Mouse (Mus musculus) left cerebral cortex, postnatal 10 days (tissue): ENCODE data around the gene Slc22a4. TPM values are rescaled to one million over a fixed set of nuclear protein-coding genes. Genes with fewer than 3 reads are reported as not detected.
A peak's percentile ranks its signal among the peaks of the same experiment; 100 is the strongest.
"Not testable (repeated sequence)": the region's sequence is repeated elsewhere in the genome, so short reads cannot be mapped to it uniquely, and the experiment has no call there.

ENCODE experiments used
- DNase-seq, 2 experiments: peaks; one replicate each; pipeline ENCODE4 v3.0.0; 2021 to 2022; ENCODE audit warnings: low spot score in 2 of 2, mixed read lengths in 1 of 2; ENCODE audit errors: extremely low spot score in 1 of 2
- intact Hi-C: fragments of 180-260 bp; cut with DNase I; formaldehyde crosslinking; loops from one replicate; pipeline ENCODE4 v1.15.1; 2025
- total RNA-seq, 2 experiments: library from RNA; stranded (reverse); gene quantifications; 2 replicates each; pipeline ENCODE4 v1.2.3; 2021

Slc22a4 gene
- total RNA-seq, 2 experiments from 2014 or later = 3.7 to 7.1 TPM

DNA sequence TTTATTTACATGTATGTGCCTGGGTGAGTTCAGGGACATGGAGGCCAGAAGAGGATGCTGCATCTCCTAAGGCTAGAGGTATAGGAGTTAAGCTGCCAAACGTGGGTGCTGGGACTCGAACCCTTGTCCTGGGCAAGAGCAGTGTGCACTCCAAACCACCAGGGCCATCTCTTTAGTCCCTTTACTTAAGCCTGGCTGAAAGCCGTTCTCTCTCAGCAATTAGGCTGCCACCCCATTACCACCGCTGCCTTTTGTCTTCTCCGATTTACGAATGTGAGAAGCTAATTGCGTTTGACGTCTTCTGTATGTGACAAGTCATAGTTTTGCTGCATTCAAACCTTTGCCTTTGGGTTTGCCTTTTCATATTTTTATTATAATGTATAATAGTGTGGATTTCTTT lies 11.8 kb downstream of the Slc22a4 start:
- DNase-seq = no peak
- intact Hi-C loops = no loop called here

GRCm38 (mm10) chr11:54012961-54013360 lies 14.9 kb downstream of the Slc22a4 start:
- DNase-seq = no peak
- intact Hi-C loops = no loop called here

DNA sequence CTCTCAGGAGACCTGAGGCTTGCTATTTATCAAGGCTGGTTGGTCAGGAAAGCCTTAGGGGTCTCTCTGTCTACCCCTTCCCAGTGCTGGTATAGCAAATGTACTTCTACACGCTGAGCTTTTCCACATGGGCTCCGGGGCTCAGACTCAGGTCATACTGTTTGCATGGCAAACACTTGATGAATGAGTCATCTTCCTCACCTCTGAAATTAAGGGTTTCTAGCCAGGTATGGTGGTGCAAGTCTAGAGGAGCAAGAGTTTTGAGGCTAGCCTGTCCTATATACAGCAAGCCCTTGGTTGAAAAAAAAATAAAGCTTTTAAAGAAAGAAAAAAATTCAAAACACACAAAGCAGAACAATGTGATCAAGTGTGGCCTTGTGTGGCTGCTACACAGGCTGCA lies 16.6 kb downstream of the Slc22a4 start:
- intact Hi-C loops = no loop called here
- no peak for DNase-seq

- DNase-seq = no peak
These were observed 19.4 kb downstream of the Slc22a4 start for GRCm38 (mm10) chr11:54008416-54008920.

GRCm38 (mm10) chr11:54007717-54008116 lies 20.2 kb downstream of the Slc22a4 start:
- intact Hi-C loops = no loop called here
- no peak for DNase-seq

More at GRCm38 (mm10) chr11:54008416-54008920, 19.4 kb downstream of the Slc22a4 start:
- intact Hi-C loops = no loop called here

DNA sequence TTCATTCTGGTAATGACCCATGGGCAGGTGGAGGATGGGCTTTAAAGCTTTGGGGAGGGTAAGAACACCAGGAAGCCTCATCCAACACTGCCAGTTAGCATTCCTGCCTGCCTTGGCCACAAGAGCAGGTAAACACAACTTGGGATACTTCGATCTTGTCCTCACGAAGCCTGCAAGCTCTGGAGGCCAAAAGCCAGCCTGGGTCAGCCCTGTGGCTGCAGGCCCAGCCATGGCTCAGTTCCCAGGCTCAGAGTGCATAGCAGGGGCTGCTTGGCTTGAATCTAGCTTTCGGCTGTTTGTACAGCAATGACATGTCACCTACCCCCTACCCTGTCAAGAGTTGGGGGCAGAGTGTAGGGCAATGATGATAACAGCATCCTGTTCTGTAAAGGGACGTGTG lies 21.0 kb downstream of the Slc22a4 start:
- peak in 1 of 2 experiments; percentile 63 for DNase-seq
- intact Hi-C loops = no loop called here

DNA sequence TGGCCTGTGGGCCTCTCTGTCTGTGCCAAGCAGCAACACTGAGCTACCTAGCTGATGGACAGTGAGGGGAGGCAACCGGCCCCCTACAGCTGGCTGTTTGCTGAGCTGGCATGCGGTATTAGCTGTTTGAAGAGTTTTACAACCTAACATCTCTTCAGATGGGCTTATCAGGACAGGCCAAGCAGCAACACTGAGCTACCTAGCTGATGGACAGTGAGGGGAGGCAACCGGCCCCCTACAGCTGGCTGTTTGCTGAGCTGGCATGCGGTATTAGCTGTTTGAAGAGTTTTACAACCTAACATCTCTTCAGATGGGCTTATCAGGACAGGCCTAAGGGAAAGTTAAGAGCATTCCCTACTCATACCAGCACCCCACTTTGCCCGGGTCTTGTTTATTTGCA lies 21.5 kb downstream of the Slc22a4 start:
- DNase-seq, intact Hi-C loops: not testable (repeated sequence)

DNA sequence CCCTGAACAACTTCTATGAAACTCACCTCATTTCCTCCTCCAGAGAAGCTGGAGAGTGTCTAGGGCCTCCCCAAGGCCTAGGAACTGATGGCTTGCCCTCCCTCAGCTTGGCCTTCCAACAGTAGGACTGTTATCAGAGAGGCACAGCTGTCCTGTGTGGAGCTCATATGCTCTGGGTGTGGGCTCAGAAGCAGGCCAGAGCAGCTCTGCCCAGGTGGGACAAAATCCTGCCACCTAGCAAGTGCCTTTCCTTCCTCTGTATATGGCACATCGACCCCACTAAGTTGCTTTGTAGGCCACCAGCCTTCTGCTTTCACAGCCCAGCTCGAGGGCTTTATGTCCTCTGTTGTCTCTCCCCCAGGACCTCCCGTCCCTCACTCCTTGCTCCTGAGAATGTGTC lies 23.2 kb downstream of the Slc22a4 start:
- intact Hi-C loops = no loop called here
- DNase-seq = no peak

- DNase-seq = peak in 1 of 2 experiments; percentile 39
- intact Hi-C loops = no loop called here
These were observed 23.7 kb downstream of the Slc22a4 start for GRCm38 (mm10) chr11:54004221-54004620.

DNA sequence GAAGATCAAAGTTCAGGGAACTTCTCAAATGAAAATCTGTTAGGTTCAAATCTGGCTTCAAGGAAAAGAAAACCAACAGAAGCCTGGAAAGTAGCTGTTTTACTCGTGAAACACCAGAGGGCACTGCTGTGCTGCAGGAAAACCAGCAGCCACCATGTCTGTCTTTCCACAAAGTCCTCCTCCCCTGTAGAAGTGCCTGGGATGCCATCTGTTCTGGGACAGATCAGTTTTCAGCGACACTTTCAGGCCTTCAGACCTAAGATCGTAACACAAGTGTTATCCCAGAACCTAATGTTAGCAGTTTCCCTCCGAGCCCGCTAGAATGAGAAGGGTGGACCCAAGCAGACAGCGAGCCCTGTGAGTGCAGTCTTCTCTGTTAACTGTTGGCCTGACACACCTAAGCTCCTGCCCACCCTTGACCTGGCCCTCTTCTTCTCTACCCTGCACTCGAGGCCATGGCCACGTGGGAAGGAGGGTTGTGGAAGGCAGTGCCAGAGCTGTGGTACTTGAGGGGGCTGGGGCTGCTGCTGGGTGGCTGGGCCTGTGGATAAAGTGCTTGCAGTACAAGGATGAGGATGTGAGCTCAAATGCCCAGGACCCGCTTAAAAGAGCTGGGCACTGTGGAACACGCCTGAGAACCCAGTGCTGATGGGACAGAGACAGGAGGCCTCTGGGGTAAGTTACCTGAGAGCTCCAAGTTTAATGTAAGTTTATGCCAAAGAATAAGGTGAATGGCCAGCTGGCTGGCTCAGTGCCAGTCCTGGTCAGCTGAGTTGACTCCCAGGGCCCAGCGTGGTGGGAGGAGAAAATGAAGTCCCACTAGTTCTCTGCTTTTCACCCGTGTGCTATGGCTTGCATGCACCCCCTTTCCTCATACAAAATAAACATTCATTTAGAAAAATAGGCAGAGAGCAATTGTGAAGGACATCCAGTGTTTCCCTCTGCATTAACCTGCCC lies 24.9 kb downstream of the Slc22a4 start:
- intact Hi-C loops = loop anchor here (1.0 to 2.0 kb wide), 2 partner anchors 51 to 72 kb away; no protein-coding TSS in a partner anchor
- DNase-seq = peak; percentile 56 to 71

DNA sequence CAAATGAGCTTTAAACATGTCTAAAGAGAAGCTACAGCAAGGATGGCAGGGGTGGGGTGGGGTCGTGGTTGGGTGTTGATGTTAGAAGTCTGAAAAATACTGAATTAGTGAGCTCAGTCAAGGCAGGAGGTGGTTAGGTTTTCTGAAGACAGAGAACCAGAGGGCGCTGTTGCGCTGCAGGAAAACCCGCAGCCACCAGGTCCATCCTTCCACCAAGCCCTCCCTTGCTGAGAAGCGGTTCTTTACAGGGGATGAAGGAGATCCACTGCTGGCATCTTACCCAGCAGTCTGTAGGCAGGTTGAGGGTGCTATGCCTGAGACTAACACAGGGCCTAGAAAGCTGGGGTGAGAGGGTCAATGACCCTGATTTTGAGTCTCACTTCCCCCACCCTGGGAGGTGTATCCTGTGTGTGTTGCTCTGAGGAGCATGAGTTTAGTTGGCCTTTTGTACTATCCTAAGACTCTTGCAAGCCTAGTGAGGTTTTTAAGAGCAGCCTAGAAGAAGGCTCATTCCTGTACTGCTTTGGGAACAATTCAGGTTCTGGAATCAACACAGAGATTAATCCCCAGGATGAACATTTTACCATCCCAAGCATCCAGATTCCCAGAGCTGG lies 25.6 kb downstream of the Slc22a4 start:
- intact Hi-C loops = loop anchor here (1.0 to 2.0 kb wide), 2 partner anchors 52 to 71 kb away; no protein-coding TSS in a partner anchor

GRCm38 (mm10) chr11:53997661-53998060 lies 30.2 kb downstream of the Slc22a4 start:
- DNase-seq = no peak
- intact Hi-C loops = loop anchor here (5.0 kb wide), 1 partner anchor 260 kb away; no protein-coding TSS in a partner anchor

More for the DNA sequence above, 25.6 kb downstream of the Slc22a4 start:
- peak; percentile 61 to 79 for DNase-seq

GRCm38 (mm10) chr11:53992264-53992663 lies 35.6 kb downstream of the Slc22a4 start:
- intact Hi-C loops = no loop called here
- DNase-seq = no peak

DNA sequence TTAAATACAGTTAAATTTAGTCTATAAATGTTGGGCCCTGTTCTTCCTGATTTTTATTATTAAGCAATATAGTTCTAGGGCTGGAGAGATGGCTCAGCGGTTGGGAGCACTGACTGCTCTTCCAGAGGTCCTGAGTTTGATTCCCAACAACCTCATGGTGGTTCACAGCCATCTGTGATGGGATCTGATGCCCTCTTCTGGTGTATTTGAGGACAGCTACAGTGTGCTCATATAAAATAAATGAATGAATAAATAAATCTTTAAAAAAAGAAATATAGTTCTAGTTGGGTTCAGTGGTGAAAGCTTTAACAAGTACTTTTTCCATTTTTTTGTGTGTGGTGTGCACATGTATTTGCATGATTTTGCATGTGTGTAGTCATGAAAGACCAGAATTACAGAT lies 38.7 kb downstream of the Slc22a4 start:
- DNase-seq = no peak
- intact Hi-C loops = no loop called here

- intact Hi-C loops = no loop called here
- DNase-seq = no peak
These were observed 39.8 kb downstream of the Slc22a4 start for GRCm38 (mm10) chr11:53988081-53988480.

GRCm38 (mm10) chr11:53981396-53981795 lies 46.5 kb downstream of the Slc22a4 start:
- no peak for DNase-seq
- intact Hi-C loops = loop anchor here (5.0 kb wide), 1 partner anchor 89 kb away; the partner anchor contains the start of gene Slc22a5

DNA sequence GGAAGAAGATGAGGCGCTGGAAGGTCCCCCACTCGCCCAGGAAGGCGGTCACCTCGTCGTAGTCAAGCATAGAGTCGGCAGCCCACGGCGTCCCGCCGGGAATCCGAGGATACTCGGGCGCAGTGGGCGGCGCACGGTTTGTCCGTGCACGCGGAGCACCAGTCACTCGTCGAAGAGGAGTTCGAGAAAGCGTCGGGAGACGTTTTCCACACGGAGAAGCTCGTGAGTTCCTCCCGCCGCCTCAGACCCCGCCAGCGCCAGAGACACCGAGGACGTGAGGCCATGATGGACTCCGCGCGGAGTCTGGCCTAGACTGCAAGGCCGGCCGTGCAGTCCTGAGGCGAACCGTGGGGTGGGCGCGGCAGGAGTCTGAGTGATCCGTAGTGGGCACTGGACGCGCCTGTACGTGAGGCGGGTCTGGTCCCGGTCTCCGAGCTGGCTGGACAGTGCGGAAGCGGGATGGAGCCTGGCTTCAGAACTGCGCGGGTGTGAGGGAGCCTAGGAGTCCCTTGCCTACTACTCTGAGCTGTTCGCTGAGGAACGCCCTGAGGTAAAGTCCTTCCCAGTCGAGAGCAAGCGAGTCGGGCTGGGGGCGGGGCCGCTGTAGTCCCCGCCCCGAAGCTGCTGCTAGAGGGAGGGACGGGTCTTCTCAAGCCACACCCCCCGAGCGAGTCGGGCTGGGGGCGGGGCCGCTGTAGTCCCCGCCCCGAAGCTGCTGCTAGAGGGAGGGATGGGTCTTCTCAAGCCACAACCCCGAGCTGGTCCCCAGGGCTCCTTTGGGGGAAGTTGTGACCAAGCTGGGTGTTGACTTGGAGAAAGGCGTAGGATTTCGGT lies 47.9 kb downstream of the Slc22a4 start, which contains the start of gene Slc22a21:
TSS of gene Slc22a21 (minus strand) at position 545 of the 834 bp plus-strand sequence.
- intact Hi-C loops = loop anchor here (5.0 kb wide), 1 partner anchor 88 kb away; the partner anchor contains the start of gene Slc22a5
- DNase-seq = peak; percentile 25 to 81

DNA sequence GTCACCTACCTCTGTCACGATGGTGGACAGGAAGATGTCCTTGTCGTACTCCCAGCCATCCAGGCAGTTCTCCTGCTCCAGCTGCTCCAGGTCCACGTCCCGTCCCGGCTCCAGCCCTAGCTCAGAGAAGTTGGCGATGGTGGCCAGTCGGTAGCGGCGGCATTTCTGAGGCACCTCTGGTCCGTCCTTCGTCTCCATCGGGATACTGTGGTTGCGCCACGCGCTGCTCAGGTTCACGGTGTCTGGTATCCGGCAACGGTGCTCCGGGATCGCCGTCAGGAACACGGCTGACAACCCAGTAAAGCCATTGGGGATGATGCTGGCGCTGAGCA lies 48.5 kb downstream of the Slc22a4 start:
- DNase-seq, intact Hi-C loops: not testable (repeated sequence)

DNA sequence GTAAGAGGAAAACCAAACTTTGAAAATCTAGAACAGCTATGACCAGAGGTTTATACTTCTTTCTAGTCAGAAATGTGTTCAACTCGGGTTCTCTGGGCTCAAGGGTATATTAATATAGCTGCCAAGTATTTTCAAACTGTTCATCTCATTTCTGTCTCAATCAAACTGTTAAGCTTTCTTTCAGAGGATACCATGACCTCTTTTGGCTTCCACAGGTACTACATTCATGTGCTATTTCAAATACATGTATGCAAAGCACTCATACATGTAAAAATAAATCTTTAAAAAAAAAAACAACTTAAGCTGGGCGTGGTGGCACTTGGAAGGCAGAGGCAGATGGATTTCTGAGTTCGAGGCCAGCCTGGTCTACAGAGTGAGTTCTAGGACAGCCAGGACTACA lies 50.2 kb downstream of the Slc22a4 start:
- DNase-seq = no peak
- intact Hi-C loops = no loop called here
